Mouse (Mus musculus) embryonic facial prominence, embryonic 14.5 days (tissue): Measurements from ENCODE around the gene Ciz1. TPM values are rescaled to one million over a fixed set of nuclear protein-coding genes. Genes with fewer than 3 reads are reported as not detected.

ENCODE experiments used
- ATAC-seq: fragments of 200-750 bp; cut with Nextera tagmentation; 2 replicates; pipeline ENCODE4 v1.8.0; 2017; ENCODE audit warnings: low read depth, moderate number of reproducible peaks, moderate TSS enrichment
- DNase-seq: peaks from one replicate; pipeline ENCODE4 v3.0.0-alpha.2; 2015; ENCODE audit warnings: low spot score
- H3K27ac ChIP-seq: fragments of 300-500 bp; sonication (generic); replicated peaks from 2 replicates; pipeline ENCODE4 v1.5.1; 2014; ENCODE audit warnings: low read depth, mild to moderate bottlenecking, low read length, moderate library complexity
- H3K27me3 ChIP-seq: fragments of 300-500 bp; sonication (generic); replicated peaks from 2 replicates; pipeline ENCODE4 v1.6.1; 2014; ENCODE audit warnings: low read length; ENCODE audit not compliant: control insufficient read depth, insufficient read depth
- H3K36me3 ChIP-seq: fragments of 300-500 bp; sonication (generic); 2 replicates; pipeline ENCODE4 v1.6.1; 2014; ENCODE audit warnings: low read length, mixed read lengths; ENCODE audit not compliant: control insufficient read depth, insufficient read depth
- H3K4me1 ChIP-seq: fragments of 300-500 bp; sonication (generic); 2 replicates; pipeline ENCODE4 v1.6.1; 2014; ENCODE audit warnings: antibody characterized with exemption, low read length; ENCODE audit not compliant: control insufficient read depth, insufficient read depth
- H3K4me2 ChIP-seq: fragments of 300-500 bp; sonication (generic); 2 replicates; pipeline ENCODE4 v1.6.1; 2014; ENCODE audit warnings: low read depth, mild to moderate bottlenecking, low read length, moderate library complexity, mixed read lengths
- H3K4me3 ChIP-seq: fragments of 300-500 bp; sonication (generic); 2 replicates; pipeline ENCODE4 v1.5.1; 2014; ENCODE audit warnings: low read depth, mild to moderate bottlenecking, low read length
- H3K9ac ChIP-seq: fragments of 300-500 bp; sonication (generic); 2 replicates; pipeline ENCODE4 v1.6.1; 2014; ENCODE audit warnings: low read depth, mild to moderate bottlenecking, low read length, moderate library complexity, mixed read lengths
- H3K9me3 ChIP-seq: fragments of 300-500 bp; sonication (generic); 2 replicates; pipeline ENCODE4 v1.6.1; 2016; ENCODE audit warnings: low read length; ENCODE audit not compliant: control insufficient read depth
- WGBS: fragments of 180-500 bp; shearing (Covaris S2); extraction: QIAGEN DNeasy Blood & Tissue Kit; methylation state at CpG from one replicate; pipeline ENCODE4 v1.1.7; 2014; 5-methylcytosine and 5-hydroxymethylcytosine counted together
- polyA plus RNA-seq: library from polyadenylated mRNA; unstranded; fragments of >200 nt; fragmentation: Nextera tagmentation; extraction: Ambion mirVana; gene quantifications from 2 replicates; pipeline ENCODE4 v1.2.1, GENCODE M21; 2014

The Ciz1 gene
- polyA plus RNA-seq, 1 experiment from 2014 or later: 48.0 TPM

DNA sequence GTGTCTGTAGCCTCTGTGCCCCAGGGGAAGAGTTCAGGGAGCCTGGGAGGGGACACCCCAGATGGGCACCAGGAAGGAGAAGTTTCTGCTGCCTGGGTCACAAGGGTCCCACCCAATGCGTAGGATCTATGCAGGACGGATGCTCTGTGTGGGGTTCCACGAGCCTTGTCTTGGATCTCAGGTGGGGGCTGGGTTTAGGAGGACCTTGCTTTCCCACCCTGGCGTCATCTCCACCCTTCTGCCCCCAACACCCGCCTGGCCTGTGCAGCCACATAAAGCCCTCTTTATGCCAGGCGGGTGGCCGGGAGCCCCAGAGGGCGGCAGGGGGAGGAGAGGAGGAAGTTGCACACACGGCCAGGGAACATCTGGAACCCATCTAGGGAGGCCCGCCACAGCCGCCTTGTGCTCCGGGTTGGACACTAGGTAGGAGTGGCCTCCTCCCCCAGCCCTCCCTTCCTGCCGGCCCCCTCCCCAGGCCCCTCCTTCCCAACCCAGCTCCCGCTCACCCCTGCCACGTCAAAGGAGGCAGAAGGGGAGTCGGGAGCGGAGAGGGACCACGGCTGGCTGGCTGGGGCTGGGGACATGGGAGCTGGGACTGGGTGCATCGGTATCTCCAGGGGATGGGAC lies 34.2 kb upstream of the Ciz1 start:
- H3K4me2 ChIP-seq: peak overlapping the region; percentile 85
- peak overlapping the region; percentile 49 for H3K4me3 ChIP-seq
- peak overlapping the region; percentile 100 for H3K27ac ChIP-seq
- no peaks in the 10 kb centered on the region for H3K9me3 ChIP-seq
- DNase-seq: peak; percentile 98
- WGBS: 7% methylated on average over 12 of the region's 19 CpGs
- ATAC-seq: peak; percentile 83
- peaks cover 44% of the 10 kb centered on the region for H3K4me1 ChIP-seq
- H3K36me3 ChIP-seq: peaks cover 17% of the 10 kb centered on the region
- H3K9ac ChIP-seq: peak overlapping the region; percentile 78
- H3K27me3 ChIP-seq: no peaks in the 10 kb centered on the region

DNA sequence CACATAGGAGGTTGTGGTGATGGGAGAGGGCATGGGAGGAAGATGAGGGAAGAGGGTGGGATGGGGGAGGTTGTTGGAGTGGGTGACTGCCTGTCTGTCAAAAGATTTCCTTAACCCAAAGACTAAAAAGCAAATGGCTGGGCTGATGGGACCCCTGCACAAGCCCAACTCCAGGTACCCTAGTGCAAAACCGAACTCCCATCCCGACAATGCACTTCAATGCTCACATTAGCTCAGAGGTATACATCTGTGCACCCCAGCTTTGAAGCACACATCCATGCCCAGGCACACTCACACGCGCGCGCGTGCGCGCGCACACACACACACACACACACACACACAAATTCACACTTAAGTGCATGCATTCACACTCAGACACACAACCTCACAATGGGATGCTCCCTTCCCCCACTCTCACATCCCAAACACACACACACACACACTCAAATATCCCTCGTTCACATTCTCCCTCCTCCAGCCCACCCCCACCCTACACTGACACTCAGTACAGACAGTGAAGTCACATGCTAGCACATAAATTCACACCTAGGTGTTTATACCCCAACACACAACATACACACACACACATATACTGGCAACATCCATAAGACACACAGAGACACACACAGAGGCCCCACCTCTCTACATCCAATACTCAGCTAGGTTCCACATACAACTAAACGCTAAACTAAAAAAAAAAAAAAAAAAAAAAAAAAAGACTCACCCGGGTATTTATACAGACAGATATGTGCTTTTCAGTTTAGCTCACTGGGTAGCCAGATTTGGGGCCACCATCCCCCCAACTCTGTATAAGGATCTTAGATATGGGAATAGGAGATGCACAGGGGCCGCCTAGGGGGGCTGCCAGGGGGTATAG lies 33.2 kb upstream of the Ciz1 start:
- H3K9me3 ChIP-seq: no peaks in the 10 kb centered on the region
- H3K4me1 ChIP-seq: peaks cover 44% of the 10 kb centered on the region
- no peaks in the 10 kb centered on the region for H3K27me3 ChIP-seq
- DNase-seq (no peak), ATAC-seq (no peak; the same call in 1 of the 2 replicates)
- H3K4me2 ChIP-seq: peak overlapping the region; percentile 85
- H3K4me3 ChIP-seq: peak overlapping the region; percentile 49
- H3K27ac ChIP-seq: peak overlapping the region; percentile 100
- H3K36me3 ChIP-seq: peaks cover 21% of the 10 kb centered on the region
- peak overlapping the region; percentile 78 for H3K9ac ChIP-seq
- 37% methylated on average over 14 of the region's 14 CpGs for WGBS

DNA sequence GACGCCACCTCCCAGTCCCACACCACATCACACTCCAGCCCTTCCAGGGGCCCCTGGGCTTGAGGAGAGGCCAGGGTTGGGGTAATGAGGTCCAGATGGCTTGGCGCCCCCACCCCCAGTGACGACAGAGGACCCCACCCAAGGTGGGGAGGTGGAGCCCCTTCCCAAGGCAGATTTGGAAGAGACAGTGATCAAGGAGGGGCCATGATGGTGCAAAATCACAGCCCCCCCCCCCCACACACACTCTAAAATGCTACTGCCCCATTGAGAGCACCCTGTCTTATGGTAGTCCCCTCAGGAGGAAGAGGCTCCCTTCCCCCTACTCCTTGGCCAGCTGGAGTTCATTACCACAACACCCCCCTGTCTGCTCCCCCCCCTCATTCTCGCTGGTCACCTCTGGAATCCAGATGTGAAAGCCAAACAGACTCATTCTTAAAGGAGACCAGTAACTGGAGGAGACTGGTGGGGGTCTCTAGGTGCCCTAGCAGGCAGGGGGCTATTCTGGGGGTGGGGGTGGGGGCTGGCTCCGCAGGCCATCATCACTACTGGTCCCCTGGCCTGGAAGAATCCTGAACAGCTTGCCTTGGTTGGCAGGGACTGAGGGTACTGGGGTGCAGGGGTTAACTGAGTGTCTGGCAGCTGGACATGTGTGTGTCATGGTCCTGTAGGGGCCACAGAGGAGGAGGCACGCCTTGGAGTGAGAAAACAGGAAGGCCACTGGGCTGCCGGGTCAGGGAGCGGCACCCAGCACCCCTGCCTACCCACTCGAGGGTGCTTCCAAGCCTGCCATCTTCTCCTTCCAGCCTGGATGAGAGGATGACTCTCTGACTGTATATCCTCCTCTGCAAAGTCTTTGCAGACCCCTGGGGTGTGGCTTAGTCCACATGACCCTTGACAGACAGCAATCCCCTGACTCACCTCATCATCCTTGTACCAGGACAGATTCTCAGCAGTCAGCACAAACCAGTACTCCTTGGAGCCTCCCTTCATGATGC lies 32.2 kb upstream of the Ciz1 start:
- peak; percentile 41 for ATAC-seq
- peak overlapping the region; percentile 78; the same call in 1 of the 2 replicates for H3K9ac ChIP-seq

DNA sequence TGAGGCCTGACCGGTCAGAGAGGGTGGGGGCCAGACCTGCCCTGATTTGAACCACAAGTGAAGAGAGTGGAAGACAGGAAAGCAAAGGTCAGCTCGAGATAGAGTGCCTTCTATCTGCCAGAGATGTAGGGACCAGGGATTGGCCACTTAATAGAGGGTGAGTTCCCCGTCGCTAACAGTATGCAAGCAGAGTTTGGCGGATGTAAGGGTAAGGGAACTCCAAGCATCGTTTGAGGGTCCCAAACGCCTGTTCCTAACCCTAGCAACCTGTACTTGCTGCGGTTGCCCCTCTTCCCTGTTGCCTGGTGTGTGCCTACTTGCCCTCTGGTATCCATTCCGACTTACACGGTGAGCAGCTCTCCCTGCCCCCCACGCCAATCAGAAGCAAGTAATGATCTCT lies 31.4 kb upstream of the Ciz1 start:
- ATAC-seq: no peak
- peaks cover 27% of the 10 kb centered on the region for H3K36me3 ChIP-seq
- H3K4me2 ChIP-seq: peak overlapping the region; percentile 85; the same call in 1 of the 2 replicates
- no peak for DNase-seq
- H3K9me3 ChIP-seq: no peaks in the 10 kb centered on the region
- H3K4me3 ChIP-seq: no peak overlapping the region
- 48% methylated on average over 11 of the region's 11 CpGs for WGBS
- no peak overlapping the region for H3K9ac ChIP-seq
- H3K27me3 ChIP-seq: no peaks in the 10 kb centered on the region
- peak overlapping the region; percentile 100 for H3K27ac ChIP-seq
- H3K4me1 ChIP-seq: peaks cover 34% of the 10 kb centered on the region

More for the DNA sequence above, 32.2 kb upstream of the Ciz1 start:
- Histone ChIP-seq H3K9me3 (no peaks in the 10 kb centered on the region), H3K4me1 (peaks cover 42% of the 10 kb centered on the region), H3K27me3 (no peaks in the 10 kb centered on the region), H3K27ac (peak overlapping the region; percentile 100), H3K36me3 (peaks cover 27% of the 10 kb centered on the region), H3K4me2 (peak overlapping the region; percentile 85), H3K4me3 (peak overlapping the region; percentile 49)
- 17% methylated on average over 8 of the region's 9 CpGs for whole genome bisulfite sequencing
- peak; percentile 91 for DNase-seq

DNA sequence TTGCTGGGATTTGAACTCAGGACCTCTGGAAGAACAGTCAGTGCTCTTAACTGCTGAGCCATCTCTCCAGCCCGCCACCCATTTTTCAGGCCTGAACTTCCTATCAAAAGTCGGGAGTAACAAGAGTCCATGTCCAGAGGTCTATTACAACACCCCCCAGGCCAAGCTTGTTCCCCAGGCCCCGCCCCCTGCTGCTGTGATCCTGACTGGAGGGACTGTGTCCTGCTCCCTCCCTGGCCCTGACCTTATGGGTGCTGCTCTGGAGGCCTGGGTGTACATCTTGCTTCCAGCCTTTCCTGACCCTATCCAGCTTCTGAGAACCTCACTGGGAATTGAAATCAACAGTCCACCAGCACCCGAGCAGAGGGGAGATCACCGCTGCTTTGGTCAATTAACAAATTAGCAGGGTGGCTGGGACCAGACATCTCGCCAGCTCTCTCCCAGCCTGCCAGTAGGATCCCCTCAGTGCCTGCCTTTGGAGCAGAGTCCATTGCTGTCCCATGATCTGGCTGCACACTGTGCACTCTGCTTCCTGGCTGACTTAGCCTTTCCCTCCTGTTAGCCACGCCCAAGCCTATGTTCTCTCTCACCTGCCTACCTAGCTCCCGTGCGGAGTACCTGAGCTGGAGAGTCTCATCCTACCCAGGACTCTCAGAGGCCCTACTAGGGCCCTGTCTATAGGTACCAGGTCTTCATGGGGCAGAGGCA lies 30.4 kb upstream of the Ciz1 start:
- Histone ChIP-seq H3K4me2 (no peak overlapping the region), H3K27me3 (no peaks in the 10 kb centered on the region), H3K4me1 (peaks cover 29% of the 10 kb centered on the region), H3K9me3 (no peaks in the 10 kb centered on the region), H3K9ac (no peak overlapping the region), H3K4me3 (no peak overlapping the region), H3K27ac (0 out of 2 replicates have a peak overlapping the region, but pooled peaks have one; percentile 22), H3K36me3 (peaks cover 27% of the 10 kb centered on the region)
- no peak for ATAC-seq
- WGBS: 69% methylated on average over 9 of the region's 9 CpGs
- DNase-seq: no peak

DNA sequence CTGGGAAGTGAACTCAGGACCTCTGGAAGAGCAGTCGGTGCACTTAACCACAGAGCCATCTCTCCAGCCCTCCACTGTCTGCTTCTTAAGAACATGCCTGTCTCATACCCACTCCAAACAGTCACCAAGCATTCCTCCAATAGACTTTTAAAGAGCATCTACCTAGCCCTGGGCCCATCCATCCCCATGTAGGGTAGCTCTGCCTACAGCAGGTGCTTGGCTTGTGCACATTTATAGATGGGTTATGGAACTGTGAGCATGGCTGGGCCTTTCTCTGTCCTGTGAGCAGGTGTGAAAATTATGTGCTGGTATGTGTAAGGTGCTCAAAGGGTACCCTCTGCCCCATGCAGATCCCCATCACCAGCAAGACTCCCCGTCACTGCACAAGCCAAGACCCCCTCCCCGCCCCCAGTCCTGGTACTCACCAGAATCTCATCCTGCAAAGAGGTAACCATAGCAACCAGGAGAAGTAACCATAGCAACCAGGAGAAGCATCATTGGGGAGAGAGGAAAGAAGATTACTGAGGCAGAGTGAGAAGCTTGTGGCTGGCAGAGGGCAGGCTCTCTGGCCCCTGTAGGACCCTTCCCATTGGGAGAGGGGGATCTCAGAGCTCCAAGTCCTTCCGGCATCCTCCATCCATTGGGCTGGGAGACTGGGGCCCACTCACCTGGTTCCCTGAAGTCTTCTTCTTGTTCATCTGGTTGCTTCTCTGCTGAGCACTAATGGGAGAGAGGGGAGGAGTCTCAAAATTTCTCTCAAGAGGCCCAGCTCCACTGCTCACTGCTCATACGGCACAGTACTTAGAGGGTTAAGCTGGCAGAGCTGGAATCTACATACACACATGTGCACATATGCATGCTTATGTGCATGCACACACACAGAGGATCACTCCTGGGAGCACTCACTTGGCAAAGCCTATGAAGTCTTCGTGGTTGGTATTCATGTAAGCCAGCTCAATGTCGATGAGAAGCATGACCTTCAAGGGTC lies 29.1 kb upstream of the Ciz1 start:
- ATAC-seq: no peak
- no peak for DNase-seq
- Histone ChIP-seq H3K4me1 (peaks cover 30% of the 10 kb centered on the region), H3K4me3 (no peak overlapping the region), H3K9me3 (no peaks in the 10 kb centered on the region), H3K36me3 (peaks cover 27% of the 10 kb centered on the region), H3K27ac (no peak overlapping the region; the same call in 1 of the 2 replicates), H3K4me2 (no peak overlapping the region), H3K9ac (no peak overlapping the region), H3K27me3 (no peaks in the 10 kb centered on the region)
- 74% methylated on average over 7 of the region's 7 CpGs for WGBS

DNA sequence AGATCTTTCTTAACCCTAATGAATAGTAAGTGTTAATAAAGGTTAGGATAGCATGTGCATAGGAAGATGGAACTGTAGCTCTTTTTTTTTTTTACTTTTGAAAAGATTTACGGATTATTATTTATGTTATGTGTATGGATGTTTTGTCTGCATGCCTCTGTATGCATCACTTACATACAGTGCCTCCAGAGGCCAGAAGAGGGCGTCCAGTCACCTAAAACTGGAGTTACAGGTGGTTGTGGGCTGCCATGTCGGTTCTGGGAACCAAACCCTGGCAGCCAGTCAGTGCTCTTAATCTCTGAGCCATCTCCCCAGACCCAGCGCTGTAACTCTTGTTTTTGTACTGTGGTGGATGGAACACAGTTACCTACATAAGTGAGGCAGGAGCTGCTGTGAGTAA lies 27.8 kb upstream of the Ciz1 start:
- Histone ChIP-seq H3K4me2 (no peak overlapping the region), H3K27me3 (no peaks in the 10 kb centered on the region), H3K9me3 (no peaks in the 10 kb centered on the region), H3K4me1 (peaks cover 32% of the 10 kb centered on the region), H3K27ac (no peak overlapping the region), H3K36me3 (peaks cover 27% of the 10 kb centered on the region), H3K9ac (no peak overlapping the region), H3K4me3 (no peak overlapping the region)
- ATAC-seq: no peak
- DNase-seq: no peak
- WGBS: 64% methylated on average over 4 of the region's 4 CpGs
